Mouse (Mus musculus) cerebellum, postnatal 4 days (tissue): ENCODE measurements around the gene Gm8453.
"Not testable (repeated sequence)": the region's sequence is repeated elsewhere in the genome, so short reads cannot be mapped to it uniquely, and the experiment has no call there.

Source experiments
- DNase-seq, 2 experiments: peaks; one replicate each; pipeline ENCODE4 v3.0.0; 2022; ENCODE audit warnings: low spot score in 2 of 2, mixed read lengths in 1 of 2

Gm8453 gene

DNA sequence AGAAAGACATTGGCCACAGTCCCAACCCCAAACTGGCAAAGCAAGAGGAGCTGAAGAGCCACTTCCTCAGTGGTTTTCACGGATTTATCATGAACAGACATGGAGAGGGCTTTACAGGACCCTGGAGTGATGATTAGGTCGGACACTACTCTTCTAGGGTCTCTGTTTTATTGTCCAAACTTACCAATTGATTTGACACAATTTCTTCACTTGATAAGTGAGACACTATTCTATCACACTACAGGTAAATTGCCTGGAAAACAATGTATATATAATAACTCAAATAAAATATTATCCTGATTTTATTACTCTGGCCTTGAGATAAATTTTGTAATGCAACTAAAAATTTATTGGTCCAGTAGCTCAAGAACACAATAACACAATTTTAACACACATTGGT lies at the start of gene Gm8453:
Gene Gm8453, minus strand, starts transcription at position 101 of the 400 bp plus-strand sequence.
- not testable (repeated sequence) for DNase-seq

DNA sequence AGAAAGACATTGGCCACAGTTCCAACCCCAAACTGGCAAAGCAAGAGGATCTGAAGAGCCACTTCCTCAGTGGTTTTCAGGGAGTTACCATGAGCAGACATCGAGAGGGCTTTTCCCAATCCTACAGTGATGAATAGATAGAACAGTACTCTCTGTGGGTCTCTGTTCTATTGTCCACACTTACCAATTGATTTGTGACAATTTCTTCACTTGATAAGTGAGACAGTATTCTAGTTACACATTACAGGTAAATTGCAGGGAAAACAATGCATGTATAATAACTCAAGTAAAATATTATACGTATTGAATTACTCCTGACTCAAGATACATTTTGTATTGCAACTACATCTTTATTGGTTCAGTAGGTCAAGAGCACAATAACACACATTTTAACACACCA lies 28.1 kb downstream of the Gm8453 start, which contains the start of gene Gm8653:
Gene Gm8653, minus strand, starts transcription at position 101 of the 400 bp plus-strand sequence.
- not testable (repeated sequence) for DNase-seq

DNA sequence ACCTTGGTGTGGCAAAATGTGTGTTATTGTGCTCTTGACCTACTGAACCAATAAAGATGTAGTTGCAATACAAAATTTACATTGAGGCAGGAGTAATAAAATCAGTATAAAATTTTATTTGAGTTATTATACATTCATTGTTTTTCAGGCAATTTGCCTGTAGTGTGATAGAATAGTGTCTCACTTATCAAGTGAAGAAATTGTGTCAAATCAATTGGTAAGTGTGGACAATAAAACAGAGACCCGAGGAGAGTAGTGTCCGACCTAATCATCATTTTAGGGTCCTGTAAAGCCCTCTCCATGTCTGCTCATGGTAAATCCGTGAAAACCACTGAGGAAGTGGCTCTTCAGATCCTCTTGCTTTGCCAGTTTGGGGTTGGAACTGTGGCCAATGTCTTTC lies 40.2 kb downstream of the Gm8453 start, which contains the start of gene Vmn1r143:
Gene Vmn1r143, plus strand, starts transcription at position 301 of the 400 bp plus-strand sequence.
- not testable (repeated sequence) for DNase-seq
